ENCODE assay signal across 23 mouse cellular contexts in genomic region chr10:95175423-95176120, GRCm38 (mm10).
DNase-seq lines count a peak whose midpoint lies in the region; ATAC-seq and TF ChIP-seq lines count a peak whose summit lies in the region.
"Had no signal": no experiment of that assay in that cellular context is flagged by ENCODE, and none has a peak within 500 bp of the region (broad histone marks: within the 10 kb centered on the region; RNA-seq: fewer than 3 reads in every experiment).

No protein-coding gene starts in this region.

- H3K9ac ChIP-seq in hindbrain, postnatal 0 days (replicated peaks; ENCODE audit: low read length), result no peak overlapping the region
- H3K9ac ChIP-seq in midbrain, embryonic 11.5 days (ENCODE audit: low read length), result no peak overlapping the region
- no peak overlapping the region for H3K9ac ChIP-seq in midbrain, embryonic 14.5 days (replicated peaks; ENCODE audit: low read length)
- peak overlapping the region; percentile 39; the same call in 1 of the 2 replicates for H3K9ac ChIP-seq in ES-E14 (ENCODE audit: insufficient read depth, low read depth, low read length, poor library complexity, severe bottlenecking)
- H3K9ac ChIP-seq: limb, embryonic 13.5 days; liver, embryonic 13.5 days; lung, embryonic 14.5 days had no signal

- no peak for DNase-seq in hindbrain, embryonic 10.5 days (ENCODE audit: low spot score)
- DNase-seq in hindbrain, postnatal 0 days (ENCODE audit: low spot score), result no peak
- DNase-seq in midbrain, embryonic 11.5 days (ENCODE audit: low spot score, missing footprints), result no peak
- DNase-seq in midbrain, embryonic 14.5 days, result no peak
- DNase-seq in ES-E14 (ENCODE audit: low read depth, low spot score), result peak; percentile 60
- no peak for DNase-seq in embryonic facial prominence, embryonic 10.5 days (ENCODE audit: low spot score)
- no peak for DNase-seq in spleen, postnatal 4 days (ENCODE audit: low spot score in 2 of 2)
- no peak for DNase-seq in left cerebral cortex, adult 9 months (ENCODE audit: low spot score in 2 of 2)
- DNase-seq: adrenal gland, adult 2 months; B cell, adult 2 months; cerebellum, adult 2 months; cerebellum, postnatal 36 days; embryo, embryonic 11 days; kidney, adult 2 months; kidney, postnatal 14 days; layer of hippocampus, postnatal 36 days; liver, embryonic 13.5 days; lung, embryonic 14.5 days; lung, postnatal 36 days; thymus, postnatal 14 days had no signal

- no peaks in the 10 kb centered on the region for H3K36me3 ChIP-seq in hindbrain, embryonic 10.5 days
- no peaks in the 10 kb centered on the region for H3K36me3 ChIP-seq in hindbrain, postnatal 0 days (ENCODE audit: insufficient read depth, low read length)
- H3K36me3 ChIP-seq in midbrain, embryonic 11.5 days (ENCODE audit: control insufficient read depth, insufficient read depth, low read length), result no peaks in the 10 kb centered on the region
- no peaks in the 10 kb centered on the region for H3K36me3 ChIP-seq in midbrain, embryonic 14.5 days (ENCODE audit: control insufficient read depth, insufficient read depth, low read length)
- no peaks in the 10 kb centered on the region for H3K36me3 ChIP-seq in ES-E14 (ENCODE audit: control insufficient read depth, insufficient read depth, low read length, poor library complexity, severe bottlenecking)
- H3K36me3 ChIP-seq in embryonic facial prominence, embryonic 10.5 days (replicated peaks), result no peaks in the 10 kb centered on the region
- H3K36me3 ChIP-seq: limb, embryonic 13.5 days; liver, embryonic 13.5 days had no signal

- 36% methylated on average over 26 of the region's 26 CpGs for WGBS in hindbrain, embryonic 10.5 days
- 54% methylated on average over 26 of the region's 26 CpGs for WGBS in hindbrain, postnatal 0 days
- WGBS in midbrain, embryonic 11.5 days, result 44% methylated on average over 26 of the region's 26 CpGs
- WGBS in midbrain, embryonic 14.5 days, result 44% methylated on average over 26 of the region's 26 CpGs
- 35% methylated on average over 26 of the region's 26 CpGs for WGBS in embryonic facial prominence, embryonic 10.5 days

- no peak overlapping the region for H3K4me3 ChIP-seq in hindbrain, embryonic 10.5 days
- H3K4me3 ChIP-seq in hindbrain, postnatal 0 days (ENCODE audit: low read length), result no peak overlapping the region
- H3K4me3 ChIP-seq in midbrain, embryonic 11.5 days (ENCODE audit: low read depth, low read length), result no peak overlapping the region
- H3K4me3 ChIP-seq in midbrain, embryonic 14.5 days (replicated peaks; ENCODE audit: low read depth, low read length), result no peak overlapping the region
- peak overlapping the region; percentile 34 to 43 for H3K4me3 ChIP-seq in ES-E14 (ENCODE audit: insufficient read depth in 1 of 2, low read depth in 1 of 2, low read length in 2 of 2, poor library complexity in 1 of 2, severe bottlenecking in 1 of 2)
- H3K4me3 ChIP-seq in embryonic facial prominence, embryonic 10.5 days, result no peak overlapping the region
- H3K4me3 ChIP-seq: limb, embryonic 13.5 days; liver, embryonic 13.5 days; megakaryocyte, embryonic 14.5 days had no signal

- H3K27me3 ChIP-seq in hindbrain, embryonic 10.5 days (ENCODE audit: insufficient read depth, poor library complexity, severe bottlenecking), result peaks cover 2% of the 10 kb centered on the region; the same call in 1 of the 2 replicates
- no peaks in the 10 kb centered on the region for H3K27me3 ChIP-seq in hindbrain, postnatal 0 days (ENCODE audit: insufficient read depth, low read length)
- H3K27me3 ChIP-seq in midbrain, embryonic 11.5 days (ENCODE audit: control insufficient read depth, insufficient read depth, low read length), result no peaks in the 10 kb centered on the region
- H3K27me3 ChIP-seq in midbrain, embryonic 14.5 days (ENCODE audit: control insufficient read depth, insufficient read depth, low read length), result no peaks in the 10 kb centered on the region
- H3K27me3 ChIP-seq in embryonic facial prominence, embryonic 10.5 days (replicated peaks; ENCODE audit: low read depth, poor library complexity, severe bottlenecking), result peaks cover 13% of the 10 kb centered on the region; the same call in 1 of the 2 replicates
- H3K27me3 ChIP-seq: CH12.LX; liver, embryonic 13.5 days; megakaryocyte, embryonic 14.5 days had no signal

- no peaks in the 10 kb centered on the region for H3K9me3 ChIP-seq in hindbrain, embryonic 10.5 days
- H3K9me3 ChIP-seq in hindbrain, postnatal 0 days (ENCODE audit: low read length), result no peaks in the 10 kb centered on the region
- H3K9me3 ChIP-seq in midbrain, embryonic 11.5 days (ENCODE audit: control insufficient read depth, low read length), result no peaks in the 10 kb centered on the region
- H3K9me3 ChIP-seq in midbrain, embryonic 14.5 days (ENCODE audit: control insufficient read depth, low read length), result no peaks in the 10 kb centered on the region
- no peaks in the 10 kb centered on the region for H3K9me3 ChIP-seq in ES-E14 (ENCODE audit: control insufficient read depth, insufficient read depth, low read depth, low read length)
- no peaks in the 10 kb centered on the region for H3K9me3 ChIP-seq in embryonic facial prominence, embryonic 10.5 days
- H3K9me3 ChIP-seq: limb, embryonic 13.5 days; liver, embryonic 13.5 days; megakaryocyte, embryonic 14.5 days had no signal

- in situ Hi-C loops in ES-E14 (cut with MboI; ENCODE audit: low sequenced_read_pairs in 2 of 2, unreplicated experiment in 2 of 2), result no loop called here

- no peak for ATAC-seq in hindbrain, postnatal 0 days
- 0 out of 2 replicates have a peak, but pooled peaks have one; percentile 27 for ATAC-seq in midbrain, embryonic 11.5 days (ENCODE audit: low FRiP score)
- no peak for ATAC-seq in midbrain, embryonic 14.5 days (ENCODE audit: low FRiP score, low TSS enrichment)

- no peak for TF ChIP-seq CTCF in hindbrain, postnatal 0 days (IDR thresholded peaks at IDR 0.05; ENCODE audit: low read depth)

- H3K4me1 ChIP-seq in hindbrain, embryonic 10.5 days (replicated peaks), result peaks cover 41% of the 10 kb centered on the region
- no peaks in the 10 kb centered on the region; the same call in 1 of the 2 replicates for H3K4me1 ChIP-seq in hindbrain, postnatal 0 days (ENCODE audit: insufficient read depth, low read length)
- H3K4me1 ChIP-seq in midbrain, embryonic 11.5 days (ENCODE audit: control insufficient read depth, insufficient read depth, low read length), result peaks cover 5% of the 10 kb centered on the region; the same call in 1 of the 2 replicates
- H3K4me1 ChIP-seq in midbrain, embryonic 14.5 days (ENCODE audit: control insufficient read depth, insufficient read depth, low read length), result 0 out of 2 replicates have a peak, but pooled peaks cover 5% of the 10 kb centered on the region
- H3K4me1 ChIP-seq in ES-E14 (ENCODE audit: control insufficient read depth in 2 of 2, insufficient read depth in 2 of 2, low read length in 2 of 2, poor library complexity in 1 of 2), result peaks cover 9 to 31% of the 10 kb centered on the region in 2 experiments
- peaks cover 49% of the 10 kb centered on the region for H3K4me1 ChIP-seq in embryonic facial prominence, embryonic 10.5 days

- no peak overlapping the region for H3K4me2 ChIP-seq in hindbrain, postnatal 0 days (ENCODE audit: low read depth, low read length)
- no peak overlapping the region for H3K4me2 ChIP-seq in midbrain, embryonic 11.5 days
- no peak overlapping the region for H3K4me2 ChIP-seq in midbrain, embryonic 14.5 days (ENCODE audit: low read length)
- H3K4me2 ChIP-seq: limb, embryonic 13.5 days; liver, embryonic 13.5 days; lung, embryonic 14.5 days had no signal

- H3K27ac ChIP-seq in hindbrain, embryonic 10.5 days, result peak overlapping the region; percentile 60; the same call in 1 of the 2 replicates
- no peak overlapping the region for H3K27ac ChIP-seq in hindbrain, postnatal 0 days
- no peak overlapping the region for H3K27ac ChIP-seq in midbrain, embryonic 11.5 days (ENCODE audit: low read depth, low read length)
- H3K27ac ChIP-seq in midbrain, embryonic 14.5 days (replicated peaks; ENCODE audit: low read depth, low read length), result no peak overlapping the region
- peak overlapping the region; percentile 89 for H3K27ac ChIP-seq in ES-E14 (ENCODE audit: insufficient read depth, low read depth, low read length, poor library complexity, severe bottlenecking)
- peak overlapping the region; percentile 65 for H3K27ac ChIP-seq in embryonic facial prominence, embryonic 10.5 days (replicated peaks)
- H3K27ac ChIP-seq: limb, embryonic 13.5 days; liver, embryonic 13.5 days had no signal

TF ChIP-seq in ES-E14, 5 proteins besides CTCF, POLR2A, EP300 and RAD21:
- TF ChIP-seq ZC3H11A (IDR thresholded peaks at IDR 0.05; ENCODE audit: borderline replicate concordance, low read depth, low read length) (no peak), HCFC1 (IDR thresholded peaks at IDR 0.05; ENCODE audit: borderline replicate concordance, insufficient read depth, low read length) (no peak), CHD2 (IDR thresholded peaks at IDR 0.05; ENCODE audit: low read depth, low read length) (peak; percentile 56; the same call in 1 of the 2 replicates), ZNF384 (IDR thresholded peaks at IDR 0.05; ENCODE audit: low read depth, low read length) (peak; percentile 70; the same call in 1 of the 2 replicates), MAFK (IDR thresholded peaks at IDR 0.05; ENCODE audit: insufficient read depth, low read depth, low read length) (no peak)
TF ChIP-seq in ES-E14: peak in this region for 2.

Comparison
In these comparisons a context has a peak if more than half of its experiments do, and no peak if none do; other contexts are left out.
1. H3K27ac ChIP-seq: peak in hindbrain, embryonic 10.5 days (single experiment), ES-E14 (single experiment) and embryonic facial prominence, embryonic 10.5 days (single experiment); none in hindbrain, postnatal 0 days (single experiment), midbrain, embryonic 11.5 days (single experiment) and midbrain, embryonic 14.5 days (single experiment).
2. H3K4me3 ChIP-seq: peak in ES-E14 (2 of 2); none in hindbrain, embryonic 10.5 days (single experiment), hindbrain, postnatal 0 days (single experiment), midbrain, embryonic 11.5 days (single experiment), midbrain, embryonic 14.5 days (single experiment) and embryonic facial prominence, embryonic 10.5 days (single experiment).